Comparison of ENCODE assay signal across 21 mouse cellular contexts in the genomic region with DNA sequence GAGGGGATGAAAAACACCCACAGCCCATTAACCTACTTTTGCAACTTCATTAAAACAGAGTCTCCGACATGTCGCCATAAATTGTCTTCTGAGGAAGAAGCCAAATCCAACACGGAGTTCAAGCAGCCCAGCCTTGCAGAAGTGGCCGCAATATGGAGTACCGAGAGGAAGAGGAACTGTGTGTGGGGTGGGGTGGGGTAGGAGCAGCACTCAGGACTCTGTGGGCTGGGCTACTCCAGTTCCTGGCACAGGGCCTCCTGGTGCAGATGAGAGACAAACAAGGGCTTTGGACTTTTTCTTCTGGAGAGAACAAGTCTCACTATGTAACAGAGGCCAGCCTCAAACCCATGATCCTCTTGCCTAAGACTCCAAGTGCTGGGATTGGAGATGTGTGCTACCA. TPM values are rescaled to one million over a fixed set of nuclear protein-coding genes. Genes with fewer than 3 reads are reported as not detected.
A peak's percentile ranks its signal among the peaks of the same experiment; 100 is the strongest.
DNase-seq lines count a peak whose midpoint lies in the region; ATAC-seq and TF ChIP-seq lines count a peak whose summit lies in the region.
"Had no signal": no experiment of that assay in that cellular context is flagged by ENCODE, and none has a peak within 500 bp of the region (broad histone marks: within the 10 kb centered on the region; RNA-seq: fewer than 3 reads in every experiment).

No protein-coding gene starts in this region.

- no peak for TF ChIP-seq CTCF in gastrocnemius, adult 2 months (IDR thresholded peaks at IDR 0.05)

- DNase-seq in gastrocnemius, adult 2 months = peak; percentile 65
- DNase-seq in gastrocnemius, postnatal 10 days = no peak
- DNase-seq in kidney, postnatal 14 days = peak; percentile 37
- DNase-seq in kidney, adult 18-20 months = no peak
- DNase-seq in frontal cortex, postnatal 10 days (ENCODE audit: low spot score in 2 of 2) = no peak
- DNase-seq in cerebellum, adult 8-10 months = no peak
- DNase-seq: adrenal gland, postnatal 14 days; cerebellum, adult 2 months; forebrain, postnatal 0 days; heart, adult 2 months; heart, postnatal 14 days; midbrain, embryonic 14.5 days; retina, postnatal 1 day; right cerebral cortex, postnatal 25 days; thymus, postnatal 25 days had no signal

- ATAC-seq in granulocyte monocyte progenitor cell, adult 5-6 weeks (replicated peaks; ENCODE audit: poor library complexity, severe bottlenecking) = peak; percentile 71
- ATAC-seq: forebrain, postnatal 0 days; liver, embryonic 12.5 days had no signal

- intact Hi-C loops in gastrocnemius, adult 2 months (cut with DNase I) = no loop called here

- H3K27ac ChIP-seq in gastrocnemius, adult 2 months = 0 out of 2 replicates have a peak overlapping the region, but pooled peaks have one; percentile 28
- H3K27ac ChIP-seq: heart, adult 2 months; heart, embryonic 13.5 days; hindbrain, embryonic 12.5 days; limb, embryonic 13.5 days; liver, embryonic 12.5 days; neural tube, embryonic 12.5 days had no signal

- H3K4me3 ChIP-seq in gastrocnemius, adult 2 months = peak overlapping the region; percentile 47
- H3K4me3 ChIP-seq: heart, adult 2 months; heart, embryonic 13.5 days; hindbrain, embryonic 12.5 days; limb, embryonic 13.5 days; liver, embryonic 12.5 days; neural tube, embryonic 12.5 days had no signal

RNA-seq across cellular contexts. Expression of gene Smug1, which starts 40.9 kb away (rescaled TPM):
- total RNA-seq in gastrocnemius, adult 2 months (2021) = 10 to 100 TPM; 10.8 to 12.7 TPM
- total RNA-seq in gastrocnemius, postnatal 10 days (2021) = 10 to 100 TPM; 10.5 to 12.2 TPM
- total RNA-seq in granulocyte monocyte progenitor cell, adult 5-6 weeks (2014; fragmentation: Nextera tagmentation) = 3.3 and 4.7 TPM in 2 replicates
- total RNA-seq in granulocyte monocyte progenitor cell, adult 5-6 weeks (2017) = 1.8 and 4.0 TPM in 2 replicates

Comparison
In these comparisons a context has a peak if more than half of its experiments do, and no peak if none do; other contexts are left out.
1. DNase-seq: peak in gastrocnemius, adult 2 months (single experiment) and kidney, postnatal 14 days (single experiment); none in gastrocnemius, postnatal 10 days (single experiment), kidney, adult 18-20 months (single experiment), frontal cortex, postnatal 10 days (0 of 2) and cerebellum, adult 8-10 months (single experiment).